Mouse (Mus musculus) heart, embryonic 11.5 days (tissue): ENCODE results near the gene Has3. TPM values are rescaled to one million over a fixed set of nuclear protein-coding genes. Genes with fewer than 3 reads are reported as not detected.

ENCODE experiments used
- ATAC-seq: fragments of 200-750 bp; cut with Nextera tagmentation; replicated peaks from 2 replicates; pipeline ENCODE4 v1.8.0; 2017; ENCODE audit warnings: moderate library complexity; ENCODE audit not compliant: insufficient number of reproducible peaks, low FRiP score, low TSS enrichment
- H3K27ac ChIP-seq: fragments of 300-500 bp; sonication (generic); 2 replicates; pipeline ENCODE4 v1.5.1; 2014; ENCODE audit warnings: mild to moderate bottlenecking, low read depth, low read length
- H3K27me3 ChIP-seq: fragments of 300-500 bp; sonication (generic); 2 replicates; pipeline ENCODE4 v1.6.1; 2014; ENCODE audit warnings: mild to moderate bottlenecking, low read length, mixed read lengths; ENCODE audit not compliant: control insufficient read depth, insufficient read depth
- H3K36me3 ChIP-seq: fragments of 300-500 bp; sonication (generic); 2 replicates; pipeline ENCODE4 v1.6.1; 2014; ENCODE audit warnings: mild to moderate bottlenecking, low read length, moderate library complexity, mixed read lengths; ENCODE audit not compliant: control insufficient read depth, insufficient read depth
- H3K4me1 ChIP-seq: fragments of 300-500 bp; sonication (generic); 2 replicates; pipeline ENCODE4 v1.6.1; 2014; ENCODE audit warnings: low read length; ENCODE audit not compliant: control insufficient read depth, insufficient read depth
- H3K4me2 ChIP-seq: fragments of 300-500 bp; sonication (generic); 2 replicates; pipeline ENCODE4 v1.6.1; 2014; ENCODE audit warnings: mild to moderate bottlenecking, moderate library complexity
- H3K4me3 ChIP-seq: fragments of 300-500 bp; sonication (generic); 2 replicates; pipeline ENCODE4 v1.5.1; 2014; ENCODE audit warnings: low read depth, low read length
- H3K9ac ChIP-seq: fragments of 300-500 bp; sonication (generic); 2 replicates; pipeline ENCODE4 v1.6.1; 2014; ENCODE audit warnings: mild to moderate bottlenecking, low read depth, low read length, moderate library complexity
- H3K9me3 ChIP-seq: fragments of 300-500 bp; sonication (generic); replicated peaks from 2 replicates; pipeline ENCODE4 v1.6.1; 2016; ENCODE audit warnings: low read length; ENCODE audit not compliant: control insufficient read depth
- WGBS: fragments of 180-500 bp; shearing (Covaris S2); extraction: QIAGEN DNeasy Blood & Tissue Kit; methylation state at CpG from one replicate; pipeline ENCODE4 v1.1.7; 2014; ENCODE audit not compliant: insufficient replicate concordance; 5-methylcytosine and 5-hydroxymethylcytosine counted together
- polyA plus RNA-seq: library from polyadenylated mRNA; unstranded; fragments of >200 nt; fragmentation: Nextera tagmentation; extraction: Ambion mirVana; gene quantifications from 2 replicates; pipeline ENCODE4 v1.2.1, GENCODE M21; 2014

Has3 gene
- 0.08 and 0.17 TPM in 2 replicates for polyA plus RNA-seq

DNA sequence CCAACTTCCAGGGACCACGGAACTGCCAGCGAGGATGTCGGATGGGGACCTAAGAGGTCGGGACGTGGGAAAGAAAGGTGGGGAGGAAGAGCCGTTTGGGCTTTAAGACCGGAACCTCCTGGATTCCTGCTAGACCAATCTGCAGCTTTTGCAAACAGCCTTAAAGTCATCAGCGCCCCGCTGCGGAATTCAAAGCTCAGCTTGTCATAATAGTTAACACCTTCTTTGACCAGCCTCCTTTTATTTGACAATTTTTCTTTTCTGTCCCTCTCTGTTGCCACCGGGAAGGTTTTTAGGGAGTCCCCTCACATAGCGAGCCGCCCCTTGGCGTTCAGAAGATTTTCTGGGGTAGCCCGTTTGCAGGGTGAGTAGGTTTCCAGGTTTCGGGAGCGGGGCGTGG lies at the start of gene Has3:
Gene Has3 (plus strand): TSS at position 192 of the 400 bp plus-strand sequence.
- Histone ChIP-seq H3K9me3 (no peaks in the 10 kb centered on the region), H3K4me2 (peak within 1 kb of the TSS; percentile 99), H3K4me1 (peaks cover 20% of the 10 kb centered on the region), H3K9ac (peak within 1 kb of the TSS; percentile 69), H3K27me3 (peaks cover 58% of the 10 kb centered on the region), H3K27ac (no peak within 1 kb of the TSS), H3K36me3 (peaks cover 5% of the 10 kb centered on the region; the same call in 1 of the 2 replicates), H3K4me3 (peak within 1 kb of the TSS; percentile 64)
- WGBS: 1% methylated on average over 18 of the region's 18 CpGs
- ATAC-seq: no peak

DNA sequence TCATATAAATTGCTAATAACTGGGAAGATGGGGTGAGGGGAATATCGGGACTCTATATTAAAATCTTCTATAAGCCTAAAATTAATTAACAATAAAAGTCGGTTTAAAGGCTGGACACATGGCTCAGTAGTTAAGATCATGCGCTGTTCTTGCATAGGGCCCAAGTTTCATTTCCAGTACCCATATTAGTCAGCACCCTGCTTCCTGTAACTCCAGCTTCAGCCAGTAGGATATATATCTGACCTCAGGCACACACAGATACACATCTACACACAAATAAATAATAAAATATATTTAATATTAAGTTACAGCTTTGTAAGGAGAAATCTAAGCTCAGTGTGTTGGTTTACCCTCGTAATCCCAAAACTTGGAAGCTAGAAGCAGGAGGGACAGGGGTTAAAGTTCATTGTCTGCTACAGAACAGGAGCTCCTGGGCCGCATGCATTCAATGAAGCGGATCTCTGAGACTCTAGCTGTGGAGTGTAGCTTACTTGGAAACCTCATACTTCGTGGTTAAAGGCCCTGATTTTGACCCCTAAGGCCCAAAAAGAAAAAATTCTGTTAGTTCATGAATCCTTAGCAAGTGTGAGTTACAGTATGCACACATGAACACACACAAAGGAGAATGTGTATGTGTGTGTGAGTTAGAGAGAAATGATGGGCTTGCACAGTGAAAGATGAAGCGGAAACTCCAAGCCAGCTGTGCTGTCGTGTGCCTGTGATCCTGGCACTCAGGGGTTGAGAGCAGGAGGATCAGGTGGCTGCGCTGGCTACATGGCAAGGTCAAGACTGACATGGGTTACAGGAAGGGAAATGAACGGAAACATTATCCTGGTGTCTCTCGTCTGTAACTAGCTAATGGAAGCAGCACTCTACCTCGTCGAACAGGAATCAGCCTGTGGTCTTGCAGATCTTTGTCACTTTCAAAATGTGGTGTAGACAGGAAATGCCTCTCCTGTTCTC lies 49.2 kb upstream of the Has3 start:
- Histone ChIP-seq H3K9ac (no peak overlapping the region), H3K36me3 (no peaks in the 10 kb centered on the region; the same call in 1 of the 2 replicates), H3K4me3 (no peak overlapping the region), H3K27ac (no peak overlapping the region), H3K4me2 (no peak overlapping the region), H3K9me3 (no peaks in the 10 kb centered on the region), H3K4me1 (no peaks in the 10 kb centered on the region), H3K27me3 (no peaks in the 10 kb centered on the region)
- WGBS: 67% methylated on average over 14 of the region's 14 CpGs
- no peak for ATAC-seq

DNA sequence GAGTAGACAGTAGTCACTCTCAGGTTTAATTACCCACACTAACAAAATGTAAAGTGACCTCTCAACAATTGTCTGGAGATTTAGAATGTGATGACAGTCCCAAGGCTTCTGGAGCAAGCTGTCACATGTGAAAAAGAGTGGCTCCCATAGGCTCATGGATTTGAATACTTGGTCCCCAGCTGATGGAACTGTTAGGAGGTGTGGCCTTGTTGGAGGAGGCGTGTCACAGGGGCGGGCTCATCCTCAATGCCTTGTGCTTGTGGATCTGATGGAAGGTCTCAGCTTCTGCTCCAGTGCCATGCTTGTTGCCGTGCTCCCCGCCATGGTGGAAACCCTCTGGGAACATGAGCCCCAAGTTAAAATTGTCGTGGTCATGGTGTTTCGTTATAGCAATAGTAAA lies 41.1 kb upstream of the Has3 start:
- no peaks in the 10 kb centered on the region for H3K36me3 ChIP-seq
- H3K9ac ChIP-seq: no peak overlapping the region
- no peak overlapping the region for H3K27ac ChIP-seq
- no peaks in the 10 kb centered on the region for H3K27me3 ChIP-seq
- H3K4me2 ChIP-seq: no peak overlapping the region
- H3K4me1 ChIP-seq: no peaks in the 10 kb centered on the region
- WGBS: 82% methylated on average over 6 of the region's 6 CpGs
- no peak overlapping the region for H3K4me3 ChIP-seq
- no peaks in the 10 kb centered on the region for H3K9me3 ChIP-seq
- no peak for ATAC-seq

DNA sequence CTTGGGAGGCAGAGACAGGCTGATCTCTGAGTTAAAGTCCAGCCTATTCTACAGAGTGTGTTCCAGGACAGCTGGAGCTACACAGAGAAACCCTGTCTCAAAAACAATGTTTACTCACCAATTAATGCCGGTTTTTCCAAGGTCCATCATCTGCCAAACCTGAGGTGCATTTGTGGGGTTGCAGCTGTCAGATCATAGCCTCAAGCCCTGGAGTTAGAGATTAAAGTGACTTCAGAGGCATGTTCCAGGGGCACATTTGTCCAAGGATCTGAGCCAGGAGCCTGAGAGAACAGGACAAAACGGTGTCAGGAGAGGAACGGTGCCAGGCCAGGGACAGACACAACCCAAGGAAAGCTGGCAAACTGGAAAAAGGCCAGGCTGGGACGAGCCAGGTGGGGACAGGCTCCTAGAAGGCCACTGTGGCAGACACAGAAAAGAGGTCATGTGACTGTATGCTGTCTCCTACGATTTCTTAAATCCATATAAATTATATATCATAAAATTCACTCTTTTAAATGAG lies 40.5 kb upstream of the Has3 start:
- no peak for ATAC-seq
- WGBS: 83% methylated on average over 5 of the region's 5 CpGs
- no peak overlapping the region for H3K27ac ChIP-seq

DNA sequence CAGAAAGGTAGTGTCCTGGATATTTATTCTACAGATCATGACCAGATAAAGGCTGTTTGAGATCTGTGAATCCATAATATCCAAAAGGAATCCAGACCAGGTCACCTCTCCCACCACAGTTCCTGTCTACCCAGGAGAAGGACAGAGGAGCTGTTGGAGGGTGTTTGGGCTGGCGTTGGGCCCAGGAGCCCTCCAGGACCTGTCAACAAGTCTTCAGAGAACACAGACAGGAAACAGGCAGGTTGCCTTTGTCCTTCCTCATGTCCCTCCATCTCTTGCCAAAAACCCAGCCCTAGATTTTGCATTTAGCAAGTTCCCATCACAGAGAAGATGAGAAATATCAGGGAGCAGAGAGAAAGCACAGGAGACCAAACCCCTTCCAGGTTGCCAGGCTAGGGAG lies 35.1 kb upstream of the Has3 start:
- H3K4me2 ChIP-seq: no peak overlapping the region
- no peak for ATAC-seq
- peak overlapping the region; percentile 37; the same call in 1 of the 2 replicates for H3K27ac ChIP-seq

More for the DNA sequence above, 40.5 kb upstream of the Has3 start:
- Histone ChIP-seq H3K27me3 (no peaks in the 10 kb centered on the region), H3K4me2 (no peak overlapping the region), H3K36me3 (no peaks in the 10 kb centered on the region), H3K9me3 (no peaks in the 10 kb centered on the region), H3K9ac (no peak overlapping the region), H3K4me3 (no peak overlapping the region), H3K4me1 (no peaks in the 10 kb centered on the region)

DNA sequence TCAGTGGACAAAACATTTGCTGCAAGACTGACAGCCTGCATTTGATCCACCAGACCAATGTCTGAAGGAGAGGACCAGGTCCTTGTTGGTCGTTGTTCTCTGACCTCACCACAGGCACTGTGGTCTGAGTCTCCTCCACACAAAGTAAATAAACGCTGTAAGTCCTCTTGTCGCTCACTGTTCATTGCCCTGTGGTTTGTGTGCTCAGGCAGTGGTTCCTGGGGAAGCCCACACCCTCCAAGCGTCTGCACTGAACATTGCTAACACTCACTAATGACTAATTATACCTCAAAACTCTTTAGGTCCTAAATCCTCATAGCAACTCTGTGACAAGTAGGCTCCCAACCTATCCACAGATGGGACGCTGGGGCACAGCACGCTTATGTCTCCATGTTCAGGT lies 33.5 kb upstream of the Has3 start:
- Histone ChIP-seq H3K9ac (no peak overlapping the region), H3K4me2 (no peak overlapping the region), H3K4me1 (peaks cover 23% of the 10 kb centered on the region), H3K27me3 (no peaks in the 10 kb centered on the region), H3K9me3 (no peaks in the 10 kb centered on the region), H3K27ac (no peak overlapping the region), H3K36me3 (no peaks in the 10 kb centered on the region), H3K4me3 (no peak overlapping the region)
- no peak for ATAC-seq
- WGBS: 69% methylated on average over 6 of the region's 6 CpGs

More for the DNA sequence above, 35.1 kb upstream of the Has3 start:
- H3K9ac ChIP-seq: no peak overlapping the region
- H3K4me1 ChIP-seq: peaks cover 18% of the 10 kb centered on the region
- no peaks in the 10 kb centered on the region for H3K27me3 ChIP-seq
- no peaks in the 10 kb centered on the region for H3K9me3 ChIP-seq
- 32% methylated on average over 1 of the region's 1 CpGs for WGBS
- H3K4me3 ChIP-seq: no peak overlapping the region
- H3K36me3 ChIP-seq: no peaks in the 10 kb centered on the region

DNA sequence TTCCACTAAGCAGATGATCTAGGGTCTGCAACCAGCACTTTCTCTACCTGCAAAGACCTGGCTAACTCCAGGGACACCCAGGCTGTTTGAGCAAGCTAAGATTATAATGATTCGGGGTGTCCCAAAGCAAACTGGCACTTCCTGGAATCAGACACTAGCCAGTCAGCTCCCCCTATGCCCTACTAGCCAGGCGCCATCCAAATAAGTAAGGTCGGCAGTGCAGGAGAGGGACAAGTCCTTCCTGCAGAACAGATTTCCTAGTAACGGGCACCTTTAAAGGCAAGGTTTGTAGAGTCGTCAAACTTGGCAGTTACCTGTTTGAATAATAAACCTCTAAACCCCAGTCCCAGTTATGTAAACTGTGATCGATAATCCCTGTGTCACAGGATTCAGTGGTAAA lies 31.2 kb upstream of the Has3 start:
- H3K4me2 ChIP-seq: peak overlapping the region; percentile 41; the same call in 1 of the 2 replicates
- no peaks in the 10 kb centered on the region for H3K36me3 ChIP-seq
- no peak overlapping the region for H3K4me3 ChIP-seq

DNA sequence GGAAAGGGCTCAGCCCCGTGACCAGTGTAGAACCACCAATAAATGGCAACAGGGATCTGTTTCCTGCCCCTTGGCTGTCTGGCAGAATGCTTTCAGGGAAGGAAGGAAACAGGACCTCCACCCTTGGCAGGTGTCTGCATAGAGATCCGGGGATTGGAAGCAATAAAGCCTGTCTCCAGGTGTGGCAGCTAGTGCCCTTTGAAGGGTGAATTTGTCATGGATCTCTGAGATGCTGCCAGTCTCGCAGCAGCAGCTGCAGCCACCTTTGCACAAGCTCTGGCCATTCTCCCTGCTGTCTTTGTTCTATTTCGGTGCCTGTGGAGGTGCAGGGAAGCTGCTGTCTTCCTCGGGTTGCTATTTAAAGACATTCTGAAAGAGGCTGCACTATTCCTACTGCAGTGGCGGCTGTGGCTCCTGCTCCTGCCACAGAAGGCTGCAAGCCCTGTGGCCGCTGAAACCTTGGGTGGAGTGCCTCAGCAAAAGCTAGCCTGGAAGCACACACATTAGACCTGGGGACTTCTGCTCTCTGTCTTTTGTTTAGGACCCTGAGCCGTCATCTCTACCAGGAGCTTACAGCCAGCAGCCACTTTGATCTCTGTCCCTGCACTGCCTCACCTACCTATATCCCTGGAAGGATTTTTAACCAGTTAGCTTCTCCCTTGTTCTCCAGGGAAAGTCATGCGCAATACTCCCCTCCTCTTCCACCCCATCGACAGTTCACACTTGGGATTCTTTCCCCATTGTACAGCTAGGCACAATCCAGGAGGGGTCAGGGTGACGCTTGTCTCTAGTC lies 30.6 kb upstream of the Has3 start:
- no peak for ATAC-seq
- H3K9ac ChIP-seq: peak overlapping the region; percentile 52; the same call in 1 of the 2 replicates
- H3K27ac ChIP-seq: peak overlapping the region; percentile 90

More for the DNA sequence above, 31.2 kb upstream of the Has3 start:
- Histone ChIP-seq H3K4me1 (peaks cover 23% of the 10 kb centered on the region), H3K9ac (no peak overlapping the region), H3K27me3 (no peaks in the 10 kb centered on the region), H3K9me3 (no peaks in the 10 kb centered on the region), H3K27ac (peak overlapping the region; percentile 90)
- ATAC-seq: no peak
- WGBS: 62% methylated on average over 6 of the region's 6 CpGs

More for the DNA sequence above, 30.6 kb upstream of the Has3 start:
- WGBS: 33% methylated on average over 11 of the region's 11 CpGs
- Histone ChIP-seq H3K4me3 (no peak overlapping the region), H3K4me1 (peaks cover 23% of the 10 kb centered on the region), H3K36me3 (no peaks in the 10 kb centered on the region), H3K27me3 (no peaks in the 10 kb centered on the region), H3K4me2 (peak overlapping the region; percentile 41), H3K9me3 (no peaks in the 10 kb centered on the region)
